Mouse (Mus musculus) brain, embryonic 14.5 days (tissue): Measurements from ENCODE around the gene H2-M10.2. TPM values are rescaled to one million over a fixed set of nuclear protein-coding genes. Genes with fewer than 3 reads are reported as not detected.
A peak's percentile ranks its signal among the peaks of the same experiment; 100 is the strongest.
"Not testable (repeated sequence)": the region's sequence is repeated elsewhere in the genome, so short reads cannot be mapped to it uniquely, and the experiment has no call there.

Experiments used
- DNase-seq: peaks from one replicate; pipeline ENCODE4 v3.0.0-alpha.2; 2011; ENCODE audit warnings: low read depth
- CTCF ChIP-seq: fragments of 200-500 bp; IDR thresholded peaks from 2 replicates; pipeline ENCODE4 v1.5.1; 2012; ENCODE audit warnings: inconsistent platforms, mild to moderate bottlenecking, moderate library complexity, borderline replicate concordance; ENCODE audit not compliant: insufficient read depth, insufficient read length; ENCODE audit errors: extremely low read depth
- POLR2A ChIP-seq: fragments of 200-500 bp; IDR thresholded peaks from 2 replicates; pipeline ENCODE4 v1.6.1; 2012; ENCODE audit warnings: mild to moderate bottlenecking, inconsistent platforms, borderline replicate concordance; ENCODE audit not compliant: poor library complexity, insufficient read depth, insufficient read length, severe bottlenecking; ENCODE audit errors: extremely low read depth
- polyA plus RNA-seq: library from polyadenylated mRNA; depleted of rRNA; stranded (reverse); fragments of >200 nt; gene quantifications from 2 replicates; pipeline ENCODE4 v1.2.3, GENCODE M21; 2012; rRNA removed

Gene H2-M10.2
- polyA plus RNA-seq, 1 experiment = not detected

DNA sequence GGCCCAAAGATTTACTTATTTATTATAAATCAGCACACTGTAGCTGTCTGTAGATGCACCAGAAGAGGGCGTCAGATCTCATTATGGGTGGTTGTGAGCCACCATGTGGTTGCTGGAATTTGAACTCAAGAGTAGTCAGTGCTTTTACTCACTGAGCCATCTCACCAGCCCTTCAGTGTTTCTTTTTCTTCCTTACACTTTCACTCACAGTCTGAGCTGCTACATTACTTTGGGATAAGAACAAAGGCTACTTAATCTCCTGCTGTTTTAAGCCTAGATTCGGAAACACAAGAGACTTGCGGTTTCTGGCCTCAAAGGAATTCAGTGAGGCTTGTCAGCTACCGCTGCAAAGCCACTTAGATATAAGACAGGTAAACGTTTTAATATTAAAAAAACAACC lies 42.3 kb downstream of the H2-M10.2 start:
- DNase-seq = no peak
- TF ChIP-seq CTCF (no peak), POLR2A (no peak)

DNA sequence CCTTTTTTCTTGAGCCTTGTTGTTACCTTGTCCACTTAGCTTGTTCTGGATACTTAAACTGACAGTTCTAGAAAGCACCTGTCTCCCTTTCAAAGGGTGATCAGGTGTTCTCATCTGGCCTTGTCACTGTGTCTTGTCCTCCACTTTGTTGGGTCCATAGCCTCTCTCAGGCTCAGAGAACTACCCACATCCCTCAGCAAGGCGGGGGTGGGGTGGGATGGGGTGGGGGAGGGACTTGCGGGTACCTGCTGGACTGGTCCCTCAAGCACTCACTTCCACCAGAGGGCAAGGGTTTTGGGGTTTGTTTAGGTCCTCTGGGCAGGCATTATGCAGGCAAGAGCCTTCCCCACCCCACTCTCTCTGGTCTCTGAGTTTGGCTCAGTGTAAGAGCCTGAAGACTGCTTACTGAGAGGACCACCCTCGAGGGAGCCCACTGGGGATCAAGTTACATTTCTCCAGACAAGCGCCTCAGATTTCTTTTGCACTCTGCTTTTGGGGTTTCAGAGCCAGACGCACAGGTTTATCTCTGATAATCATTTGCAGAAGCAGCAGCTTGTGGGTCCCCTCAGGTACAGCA lies 45.6 kb downstream of the H2-M10.2 start:
- no peak for TF ChIP-seq CTCF
- TF ChIP-seq POLR2A = no peak
- DNase-seq = no peak

DNA sequence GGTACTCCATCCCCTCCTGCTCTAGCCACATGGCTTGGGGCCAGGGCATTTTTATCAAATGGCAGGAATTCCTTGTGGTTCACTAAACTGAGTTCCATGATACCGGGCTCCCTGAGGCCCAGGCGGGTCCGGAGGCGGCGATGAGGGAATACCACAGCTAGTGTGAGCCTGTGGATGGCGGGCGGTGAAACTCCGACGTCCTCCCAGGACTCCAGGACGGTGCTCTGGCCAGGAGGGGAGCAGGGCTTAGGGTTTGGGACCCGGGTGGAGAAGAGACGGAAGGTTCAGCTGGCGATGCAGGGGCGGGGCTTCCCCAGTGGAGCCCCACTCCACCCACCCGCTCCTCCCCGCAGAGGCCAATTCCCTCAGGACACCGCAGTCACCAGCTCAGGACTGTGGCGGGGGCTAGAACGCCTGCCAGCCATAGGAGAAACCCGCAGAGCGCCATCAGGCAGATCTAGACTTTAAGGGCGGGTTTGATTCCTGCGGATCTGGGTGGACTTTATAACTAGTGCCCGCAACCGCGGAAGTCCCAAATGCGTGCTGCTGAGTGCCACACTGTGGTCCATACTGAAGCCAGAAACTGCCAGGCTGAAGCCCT lies 48.9 kb downstream of the H2-M10.2 start:
- DNase-seq = peak; percentile 19
- no peak for TF ChIP-seq CTCF
- no peak for TF ChIP-seq POLR2A

DNA sequence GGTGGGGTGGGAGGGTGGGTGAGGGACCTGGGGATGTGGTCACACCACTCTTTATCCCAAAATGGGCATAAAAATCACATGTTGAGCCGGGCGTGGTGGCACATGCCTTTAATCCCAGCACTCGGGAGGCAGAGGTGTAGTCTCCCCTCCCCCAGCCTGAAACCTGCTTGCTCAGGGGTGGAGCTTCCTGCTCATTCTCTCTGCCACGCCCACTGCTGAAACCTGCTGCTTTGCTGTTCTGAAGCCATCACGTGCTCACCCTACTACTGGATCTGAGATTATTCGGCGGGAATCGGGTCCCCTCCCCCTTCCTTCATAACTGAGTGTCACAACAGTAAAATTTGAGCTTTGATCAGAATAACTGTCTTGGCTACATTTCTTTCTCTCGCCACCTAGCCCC lies 51.0 kb downstream of the H2-M10.2 start:
- not testable (repeated sequence) for DNase-seq

Other genes starting within 250 kb of the H2-M10.2 start
- 6.5 and 8.0 TPM in 2 replicates for gene H2-T22, start 243.7 kb downstream of the H2-M10.2 start, polyA plus RNA-seq
- not detected in 2 replicates for gene Gm6034, start 243.5 kb downstream of the H2-M10.2 start, polyA plus RNA-seq
- gene Gm11127, start 228.1 kb downstream of the H2-M10.2 start, polyA plus RNA-seq = 0.06 TPM in 1 of 2 replicates, not detected in the other
- not detected in 2 replicates for gene Gm19684, start 164.8 kb downstream of the H2-M10.2 start, polyA plus RNA-seq
- gene Gm7030, start 157.1 kb downstream of the H2-M10.2 start, polyA plus RNA-seq = not detected in 2 replicates
- 0.16 TPM in 1 of 2 replicates, not detected in the other for gene Gm8909, start 118.0 kb downstream of the H2-M10.2 start, polyA plus RNA-seq
- not detected in 2 replicates for gene H2-T3, start 96.2 kb downstream of the H2-M10.2 start, polyA plus RNA-seq
- gene Rpp21, start 28.4 kb downstream of the H2-M10.2 start, polyA plus RNA-seq = 76.1 and 111 TPM in 2 replicates
- gene Trim39, start 14.2 kb downstream of the H2-M10.2 start, polyA plus RNA-seq = 45.9 and 47.9 TPM in 2 replicates
- gene H2-M10.1, start 39.7 kb upstream of the H2-M10.2 start, polyA plus RNA-seq = not detected in 2 replicates
- gene H2-M10.3, start 81.9 kb upstream of the H2-M10.2 start, polyA plus RNA-seq = not detected in 2 replicates
- gene H2-M10.4, start 175.8 kb upstream of the H2-M10.2 start, polyA plus RNA-seq = not detected in 2 replicates